Mouse (Mus musculus) heart, embryonic 12.5 days (tissue): ENCODE measurements around the gene Hipk2. TPM values are rescaled to one million over a fixed set of nuclear protein-coding genes. Genes with fewer than 3 reads are reported as not detected.

Experiments used
- ATAC-seq: fragments of 200-750 bp; cut with Nextera tagmentation; 2 replicates; pipeline ENCODE4 v1.8.0; 2017; ENCODE audit warnings: moderate TSS enrichment, moderate library complexity; ENCODE audit not compliant: insufficient number of reproducible peaks, low FRiP score
- H3K27ac ChIP-seq: fragments of 300-500 bp; sonication (generic); 2 replicates; pipeline ENCODE4 v1.5.1; 2016; ENCODE audit warnings: mild to moderate bottlenecking, moderate library complexity; ENCODE audit not compliant: poor library complexity, severe bottlenecking
- H3K27me3 ChIP-seq: fragments of 300-500 bp; sonication (generic); replicated peaks from 2 replicates; pipeline ENCODE4 v1.6.1; 2016; ENCODE audit warnings: mild to moderate bottlenecking, moderate library complexity
- H3K36me3 ChIP-seq: fragments of 300-500 bp; sonication (generic); 2 replicates; pipeline ENCODE4 v1.6.1; 2016; ENCODE audit warnings: mild to moderate bottlenecking, moderate library complexity
- H3K4me1 ChIP-seq: fragments of 300-500 bp; sonication (generic); replicated peaks from 2 replicates; pipeline ENCODE4 v1.6.1; 2016; ENCODE audit warnings: mild to moderate bottlenecking
- H3K4me2 ChIP-seq: fragments of 300-500 bp; sonication (generic); 2 replicates; pipeline ENCODE4 v1.6.1; 2016; ENCODE audit warnings: mild to moderate bottlenecking, moderate library complexity
- H3K4me3 ChIP-seq: fragments of 300-500 bp; sonication (generic); 2 replicates; pipeline ENCODE4 v1.5.1; 2016; ENCODE audit warnings: mild to moderate bottlenecking
- H3K9ac ChIP-seq: fragments of 300-500 bp; sonication (generic); 2 replicates; pipeline ENCODE4 v1.6.1; 2016; ENCODE audit warnings: mild to moderate bottlenecking, moderate library complexity
- H3K9me3 ChIP-seq: fragments of 300-500 bp; sonication (generic); replicated peaks from 2 replicates; pipeline ENCODE4 v1.6.1; 2016; ENCODE audit warnings: mild to moderate bottlenecking, moderate library complexity
- WGBS: fragments of 180-500 bp; shearing (Covaris S2); methylation state at CpG from one replicate; pipeline ENCODE4 v1.1.7; 2016; 5-methylcytosine and 5-hydroxymethylcytosine counted together
- polyA plus RNA-seq: library from polyadenylated mRNA; unstranded; fragments of >200 nt; fragmentation: Nextera tagmentation; extraction: Ambion mirVana; gene quantifications from 2 replicates; pipeline ENCODE4 v1.2.1, GENCODE M21; 2016

Hipk2 gene
- polyA plus RNA-seq, 1 experiment from 2014 or later = 12.5 TPM

GRCm38 (mm10) chr6:38762588-38763265 is 113.2 kb downstream of the Hipk2 start:
- 64% methylated on average over 6 of the region's 6 CpGs for WGBS
- Histone ChIP-seq H3K4me1 (peaks cover 51% of the 10 kb centered on the region), H3K4me2 (no peak overlapping the region), H3K9me3 (no peaks in the 10 kb centered on the region), H3K4me3 (no peak overlapping the region), H3K27me3 (no peaks in the 10 kb centered on the region), H3K36me3 (no peaks in the 10 kb centered on the region), H3K9ac (no peak overlapping the region), H3K27ac (no peak overlapping the region)
- no peak for ATAC-seq

DNA sequence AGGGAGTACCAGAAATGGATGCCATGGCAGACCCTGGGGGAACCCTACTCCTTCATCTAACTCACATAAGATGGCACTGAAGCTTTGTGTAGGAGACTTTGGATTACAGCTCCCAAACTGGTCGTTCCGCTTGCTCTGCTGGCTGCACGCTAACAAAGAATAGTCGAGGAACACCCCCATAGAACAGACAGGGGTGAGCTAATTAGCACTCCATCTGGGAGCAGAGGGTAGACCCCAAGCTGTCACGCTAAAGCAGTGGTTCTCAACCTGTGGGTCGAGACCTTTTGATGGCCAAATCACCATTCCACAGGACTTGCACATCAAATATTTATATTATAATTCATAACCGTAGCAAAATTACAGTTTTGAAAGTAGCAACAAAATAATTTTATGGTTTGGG is 114.0 kb downstream of the Hipk2 start:
- Histone ChIP-seq H3K36me3 (no peaks in the 10 kb centered on the region), H3K27ac (no peak overlapping the region), H3K4me2 (no peak overlapping the region), H3K9ac (no peak overlapping the region), H3K4me1 (peaks cover 57% of the 10 kb centered on the region), H3K4me3 (no peak overlapping the region), H3K9me3 (no peaks in the 10 kb centered on the region), H3K27me3 (no peaks in the 10 kb centered on the region)
- no peak for ATAC-seq
- WGBS = 92% methylated on average over 7 of the region's 7 CpGs

GRCm38 (mm10) chr6:38760911-38761706 is 114.9 kb downstream of the Hipk2 start:
- H3K9me3 ChIP-seq = no peaks in the 10 kb centered on the region
- H3K27me3 ChIP-seq = no peaks in the 10 kb centered on the region
- peaks cover 60% of the 10 kb centered on the region for H3K4me1 ChIP-seq
- H3K36me3 ChIP-seq = no peaks in the 10 kb centered on the region
- H3K4me3 ChIP-seq = no peak overlapping the region
- H3K4me2 ChIP-seq = no peak overlapping the region
- no peak overlapping the region for H3K9ac ChIP-seq
- 68% methylated on average over 6 of the region's 6 CpGs for WGBS
- H3K27ac ChIP-seq = no peak overlapping the region
- ATAC-seq = no peak

GRCm38 (mm10) chr6:38759922-38760620 is 115.9 kb downstream of the Hipk2 start:
- Histone ChIP-seq H3K9ac (no peak overlapping the region), H3K4me1 (peaks cover 58% of the 10 kb centered on the region), H3K4me2 (no peak overlapping the region), H3K36me3 (no peaks in the 10 kb centered on the region), H3K9me3 (no peaks in the 10 kb centered on the region), H3K27ac (no peak overlapping the region), H3K4me3 (no peak overlapping the region), H3K27me3 (no peaks in the 10 kb centered on the region)
- WGBS = 79% methylated on average over 6 of the region's 6 CpGs
- no peak for ATAC-seq

DNA sequence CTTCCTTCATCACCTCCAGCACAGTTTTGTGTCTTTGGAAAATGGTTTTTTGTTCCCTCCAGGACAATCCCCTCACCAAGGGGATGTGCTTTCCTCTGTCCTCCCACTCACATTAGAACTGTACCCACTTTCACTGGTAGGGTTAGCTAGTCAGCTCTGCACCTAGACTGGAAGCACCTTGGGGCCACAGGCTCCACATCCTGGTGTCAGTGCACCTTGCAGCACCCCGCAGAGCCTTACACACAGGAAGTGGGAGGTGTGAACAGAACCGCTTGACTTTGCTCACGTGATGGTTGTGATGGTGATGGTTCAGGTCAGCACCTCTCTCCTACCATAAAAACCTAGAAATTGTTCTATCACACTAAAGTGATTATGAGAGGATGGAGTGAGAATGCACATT is 116.8 kb downstream of the Hipk2 start:
- H3K9me3 ChIP-seq = no peaks in the 10 kb centered on the region
- H3K9ac ChIP-seq = no peak overlapping the region
- ATAC-seq = no peak
- H3K4me2 ChIP-seq = no peak overlapping the region
- WGBS = 83% methylated on average over 3 of the region's 3 CpGs
- no peaks in the 10 kb centered on the region for H3K27me3 ChIP-seq
- H3K4me1 ChIP-seq = peaks cover 54% of the 10 kb centered on the region
- H3K4me3 ChIP-seq = no peak overlapping the region
- H3K36me3 ChIP-seq = no peaks in the 10 kb centered on the region
- no peak overlapping the region for H3K27ac ChIP-seq

DNA sequence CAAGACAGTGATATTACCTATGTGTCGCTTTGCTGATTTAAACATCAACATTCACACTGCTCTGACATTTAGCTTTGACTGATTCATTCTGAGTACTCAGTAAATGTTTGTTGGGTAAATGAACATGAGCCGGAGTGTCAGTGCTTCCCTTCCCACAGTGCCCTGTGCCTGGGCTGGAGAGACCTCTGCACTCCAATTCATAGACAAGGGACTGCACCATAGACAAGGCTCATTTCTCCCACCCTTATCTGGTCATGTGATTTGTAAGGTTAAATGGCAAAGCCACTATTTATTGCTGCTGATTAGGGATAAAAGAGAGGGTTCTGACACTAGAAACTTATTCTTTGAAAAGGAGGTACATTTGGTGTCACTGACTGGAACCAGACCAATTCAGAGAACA is 118.4 kb downstream of the Hipk2 start:
- no peak overlapping the region for H3K9ac ChIP-seq
- WGBS = 90% methylated on average over 2 of the region's 2 CpGs
- peaks cover 60% of the 10 kb centered on the region for H3K4me1 ChIP-seq
- H3K36me3 ChIP-seq = no peaks in the 10 kb centered on the region
- H3K27me3 ChIP-seq = no peaks in the 10 kb centered on the region
- no peak overlapping the region for H3K4me2 ChIP-seq
- H3K27ac ChIP-seq = no peak overlapping the region
- H3K4me3 ChIP-seq = no peak overlapping the region
- H3K9me3 ChIP-seq = no peaks in the 10 kb centered on the region
- ATAC-seq = no peak

DNA sequence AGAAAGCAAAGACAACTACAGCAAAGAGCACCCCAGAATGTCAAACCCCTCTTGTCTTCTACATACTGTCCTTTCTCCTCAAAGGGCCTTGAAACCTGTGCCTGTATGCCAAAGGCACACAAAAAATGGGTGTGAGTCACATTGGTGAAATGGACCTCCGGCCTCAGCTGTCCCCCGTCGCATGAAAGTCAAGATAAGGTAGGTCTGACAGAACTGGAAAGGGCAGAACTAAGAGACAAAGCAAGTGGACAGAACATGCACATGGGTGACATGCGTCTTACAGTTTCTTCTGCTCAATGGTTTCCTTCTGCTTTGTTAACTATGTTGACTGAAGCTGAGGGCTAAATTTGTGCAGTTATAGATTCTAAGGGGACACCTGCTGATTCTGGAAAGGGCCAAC is 119.0 kb downstream of the Hipk2 start:
- no peaks in the 10 kb centered on the region for H3K36me3 ChIP-seq
- no peak overlapping the region for H3K27ac ChIP-seq
- no peak overlapping the region for H3K9ac ChIP-seq
- no peak overlapping the region for H3K4me2 ChIP-seq
- H3K4me3 ChIP-seq = no peak overlapping the region
- 57% methylated on average over 4 of the region's 4 CpGs for WGBS
- ATAC-seq = no peak
- H3K4me1 ChIP-seq = peaks cover 65% of the 10 kb centered on the region
- H3K9me3 ChIP-seq = no peaks in the 10 kb centered on the region
- no peaks in the 10 kb centered on the region for H3K27me3 ChIP-seq

GRCm38 (mm10) chr6:38755961-38756360 is 120.0 kb downstream of the Hipk2 start:
- Histone ChIP-seq H3K4me3 (no peak overlapping the region), H3K27me3 (no peaks in the 10 kb centered on the region), H3K36me3 (no peaks in the 10 kb centered on the region), H3K27ac (no peak overlapping the region), H3K4me1 (peaks cover 57% of the 10 kb centered on the region), H3K4me2 (no peak overlapping the region), H3K9ac (no peak overlapping the region), H3K9me3 (no peaks in the 10 kb centered on the region)
- no peak for ATAC-seq
- 69% methylated on average over 2 of the region's 2 CpGs for WGBS

- Histone ChIP-seq H3K9ac (no peak overlapping the region), H3K27me3 (no peaks in the 10 kb centered on the region), H3K9me3 (no peaks in the 10 kb centered on the region), H3K27ac (no peak overlapping the region), H3K4me3 (no peak overlapping the region), H3K4me2 (no peak overlapping the region), H3K36me3 (no peaks in the 10 kb centered on the region), H3K4me1 (peaks cover 55% of the 10 kb centered on the region)
- WGBS = 69% methylated on average over 2 of the region's 2 CpGs
- no peak for ATAC-seq
Observed at GRCm38 (mm10) chr6:38755188-38755587, 120.8 kb downstream of the Hipk2 start.

DNA sequence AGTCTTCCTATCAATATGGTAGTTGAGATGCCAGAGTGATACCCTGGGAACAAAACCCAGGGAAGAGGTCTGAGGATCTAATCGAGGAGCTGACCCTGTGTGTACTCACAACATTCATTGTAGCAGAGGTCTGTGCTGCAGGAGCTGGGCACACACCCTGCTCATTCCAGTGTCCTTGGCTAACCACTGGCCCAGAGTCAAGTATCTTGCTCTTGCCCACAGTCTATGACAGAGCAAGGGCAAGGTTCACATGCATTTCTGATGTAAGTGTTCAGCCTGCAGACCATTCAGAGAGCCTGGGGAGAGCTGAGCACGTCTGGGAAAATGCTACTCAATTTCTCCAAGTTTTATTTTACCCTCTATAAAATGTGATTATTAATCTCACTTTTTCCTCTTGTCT is 122.2 kb downstream of the Hipk2 start:
- no peak overlapping the region for H3K4me2 ChIP-seq
- no peaks in the 10 kb centered on the region for H3K36me3 ChIP-seq
- no peak for ATAC-seq
- H3K27ac ChIP-seq = no peak overlapping the region
- H3K4me3 ChIP-seq = no peak overlapping the region
- H3K27me3 ChIP-seq = no peaks in the 10 kb centered on the region
- peaks cover 51% of the 10 kb centered on the region for H3K4me1 ChIP-seq
- H3K9ac ChIP-seq = no peak overlapping the region
- no peaks in the 10 kb centered on the region for H3K9me3 ChIP-seq
- WGBS = 70% methylated on average over 2 of the region's 2 CpGs

- WGBS = 62% methylated on average over 2 of the region's 2 CpGs
Observed at GRCm38 (mm10) chr6:38753025-38753424, 122.9 kb downstream of the Hipk2 start.

More at GRCm38 (mm10) chr6:38753025-38753424, 122.9 kb downstream of the Hipk2 start:
- Histone ChIP-seq H3K9me3 (no peaks in the 10 kb centered on the region), H3K4me3 (no peak overlapping the region), H3K27me3 (no peaks in the 10 kb centered on the region), H3K4me1 (peaks cover 46% of the 10 kb centered on the region), H3K27ac (no peak overlapping the region), H3K4me2 (no peak overlapping the region), H3K9ac (no peak overlapping the region), H3K36me3 (no peaks in the 10 kb centered on the region)
- ATAC-seq = no peak
